Mouse (Mus musculus) liver, adult 2 months (tissue): ENCODE data around the gene Atp1b3.

Experiments used
- CTCF ChIP-seq: fragments of 200-500 bp; IDR thresholded peaks from 2 replicates; pipeline ENCODE4 v1.5.1; 2011; ENCODE audit warnings: low read depth, low read length, control low read depth
- POLR2A ChIP-seq: fragments of 200-500 bp; IDR thresholded peaks from 2 replicates; pipeline ENCODE4 v1.6.1; 2011; ENCODE audit warnings: low read length, control low read depth; ENCODE audit not compliant: insufficient read depth; ENCODE audit errors: extremely low read depth

GRCm38 (mm10) chr9:96398614-96399013 is 34.4 kb upstream of the Atp1b3 start:
- TF ChIP-seq POLR2A (no peak), CTCF (no peak)
